Mouse (Mus musculus) frontal cortex, postnatal 10 days (tissue): ENCODE results near the gene Icam4.
"Not testable (repeated sequence)": the region's sequence is repeated elsewhere in the genome, so short reads cannot be mapped to it uniquely, and the experiment has no call there.

Experiments used
- DNase-seq, 2 experiments: peaks; one replicate each; pipeline ENCODE4 v3.0.0; 2022; ENCODE audit warnings: low spot score in 2 of 2, mixed read lengths in 1 of 2

Gene Icam4

GRCm38 (mm10) chr9:21034481-21035085 lies 5.4 kb downstream of the Icam4 start:
- no peak for DNase-seq

- no peak for DNase-seq
These were observed 6.4 kb downstream of the Icam4 start for GRCm38 (mm10) chr9:21035586-21035985.

GRCm38 (mm10) chr9:21036161-21036560 lies 7.0 kb downstream of the Icam4 start:
- no peak for DNase-seq

DNA sequence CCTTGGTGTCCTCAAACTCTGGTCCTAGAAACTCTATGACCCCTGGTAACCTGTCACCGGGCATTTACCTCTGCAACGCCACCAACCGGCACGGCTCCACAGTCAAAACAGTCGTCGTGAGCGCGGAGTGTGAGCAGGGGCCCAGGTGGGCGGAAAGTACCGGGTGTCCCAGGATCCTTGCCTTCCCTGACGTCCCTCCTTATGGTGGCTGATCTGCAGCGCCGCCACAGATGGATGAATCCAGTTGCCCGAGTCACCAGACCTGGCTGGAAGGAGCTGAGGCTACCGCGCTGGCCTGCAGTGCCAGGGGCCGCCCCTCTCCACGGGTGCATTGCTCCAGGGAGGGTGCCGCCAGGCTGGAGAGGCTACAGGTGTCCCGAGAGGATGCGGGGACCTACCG lies 7.5 kb downstream of the Icam4 start:
- DNase-seq = no peak

DNA sequence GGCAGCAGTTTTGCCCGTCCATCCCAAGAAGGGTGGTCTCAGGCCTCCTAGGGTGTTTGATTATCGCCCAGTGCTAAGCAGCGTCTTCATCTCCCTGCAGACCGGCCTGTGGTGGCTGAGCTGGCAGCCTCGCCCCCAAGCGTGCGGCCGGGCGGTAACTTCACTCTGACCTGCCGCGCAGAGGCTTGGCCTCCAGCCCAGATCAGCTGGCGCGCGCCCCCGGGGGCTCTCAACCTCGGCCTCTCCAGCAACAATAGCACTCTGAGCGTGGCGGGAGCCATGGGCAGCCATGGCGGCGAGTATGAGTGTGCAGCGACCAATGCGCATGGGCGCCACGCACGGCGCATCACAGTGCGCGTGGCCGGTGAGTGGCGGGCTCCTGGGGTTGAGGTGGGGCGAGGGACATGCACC lies 8.3 kb downstream of the Icam4 start:
- DNase-seq = peak in 1 of 2 experiments; percentile 44

GRCm38 (mm10) chr9:21039779-21040178 lies 10.6 kb downstream of the Icam4 start:
- no peak for DNase-seq

DNA sequence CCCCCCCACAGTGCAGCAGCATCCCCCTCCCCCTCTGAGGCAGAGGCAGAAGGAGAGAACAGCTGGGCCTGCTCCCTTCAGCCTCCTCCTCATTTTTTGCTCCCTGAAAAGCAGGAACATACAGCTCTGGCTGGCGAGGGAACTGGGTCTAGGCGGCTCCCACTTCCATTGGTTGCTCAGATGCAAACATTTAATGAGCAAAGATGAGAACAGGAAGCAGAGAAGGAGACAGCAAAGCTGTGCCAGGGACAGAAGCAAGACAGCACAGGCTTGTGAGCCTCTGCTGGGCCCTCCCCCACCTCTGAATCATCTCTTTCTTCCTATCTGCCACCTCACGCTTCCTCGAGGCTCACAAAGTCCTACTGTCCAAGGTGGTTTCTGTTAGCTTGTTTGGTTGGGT lies 12.1 kb downstream of the Icam4 start:
- peak; percentile 41 to 68 for DNase-seq

DNA sequence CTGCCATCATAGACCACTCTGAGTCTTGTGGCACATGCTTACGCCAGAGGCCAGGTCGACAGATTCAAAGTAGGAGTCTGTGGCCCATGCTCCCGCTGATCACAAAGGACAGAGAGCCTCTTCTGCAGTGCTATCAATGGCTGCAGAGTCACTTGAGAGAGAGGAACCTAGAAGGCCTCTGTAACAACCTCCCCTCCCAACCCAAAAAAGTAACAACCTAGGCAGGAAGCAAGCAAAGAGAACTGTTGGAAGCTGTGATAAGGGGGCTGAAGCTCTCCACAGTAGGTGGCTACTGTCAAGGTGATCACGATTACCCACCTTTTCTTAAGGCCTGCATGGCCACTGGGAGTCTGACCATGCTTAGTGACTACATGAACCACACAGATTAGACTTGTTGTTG lies 14.4 kb downstream of the Icam4 start:
- no peak for DNase-seq

DNA sequence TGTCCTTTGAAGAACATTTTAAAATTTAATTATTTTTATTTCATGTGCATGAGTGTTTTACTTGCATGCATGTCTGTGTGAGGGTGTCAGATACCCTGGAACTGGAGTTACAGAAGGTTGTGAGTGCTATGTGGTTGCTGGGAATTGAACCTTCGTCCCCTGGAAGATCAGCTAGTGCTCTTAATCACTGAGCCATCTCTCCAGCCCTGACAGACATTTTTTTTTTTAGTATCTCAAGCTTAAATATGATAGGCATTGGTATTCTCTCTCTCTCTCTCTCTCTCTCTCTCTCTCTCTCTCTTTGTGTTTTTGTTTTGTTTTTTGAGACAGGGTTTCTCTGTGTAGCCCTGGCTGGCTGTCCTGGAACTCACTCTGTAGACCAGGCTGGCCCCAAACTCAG lies 15.6 kb downstream of the Icam4 start:
- not testable (repeated sequence) for DNase-seq

DNA sequence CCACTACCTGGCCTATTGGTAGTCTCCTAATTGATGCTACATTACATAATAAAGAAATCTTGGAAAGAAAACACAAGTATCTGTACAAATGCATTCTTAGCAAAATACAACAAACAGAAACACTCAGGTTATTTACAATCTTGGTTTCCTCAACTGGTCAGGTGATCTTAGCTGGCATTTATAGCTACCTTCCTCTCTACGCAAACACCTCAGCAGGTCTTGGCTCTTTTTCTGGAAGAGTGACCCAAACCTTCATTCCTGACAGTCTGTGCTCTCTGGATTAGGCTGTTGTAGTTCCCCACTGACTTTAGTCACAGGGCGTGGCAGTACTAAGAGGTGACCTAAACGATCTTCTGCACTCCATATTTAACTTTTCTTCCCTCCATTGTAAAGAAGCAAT lies 16.1 kb downstream of the Icam4 start:
- no peak for DNase-seq

- no peak for DNase-seq
These were observed 22.4 kb downstream of the Icam4 start for GRCm38 (mm10) chr9:21051578-21051977.

- DNase-seq = peak in 1 of 2 experiments; percentile 67
These were observed 33.8 kb downstream of the Icam4 start for GRCm38 (mm10) chr9:21062928-21063327.

DNA sequence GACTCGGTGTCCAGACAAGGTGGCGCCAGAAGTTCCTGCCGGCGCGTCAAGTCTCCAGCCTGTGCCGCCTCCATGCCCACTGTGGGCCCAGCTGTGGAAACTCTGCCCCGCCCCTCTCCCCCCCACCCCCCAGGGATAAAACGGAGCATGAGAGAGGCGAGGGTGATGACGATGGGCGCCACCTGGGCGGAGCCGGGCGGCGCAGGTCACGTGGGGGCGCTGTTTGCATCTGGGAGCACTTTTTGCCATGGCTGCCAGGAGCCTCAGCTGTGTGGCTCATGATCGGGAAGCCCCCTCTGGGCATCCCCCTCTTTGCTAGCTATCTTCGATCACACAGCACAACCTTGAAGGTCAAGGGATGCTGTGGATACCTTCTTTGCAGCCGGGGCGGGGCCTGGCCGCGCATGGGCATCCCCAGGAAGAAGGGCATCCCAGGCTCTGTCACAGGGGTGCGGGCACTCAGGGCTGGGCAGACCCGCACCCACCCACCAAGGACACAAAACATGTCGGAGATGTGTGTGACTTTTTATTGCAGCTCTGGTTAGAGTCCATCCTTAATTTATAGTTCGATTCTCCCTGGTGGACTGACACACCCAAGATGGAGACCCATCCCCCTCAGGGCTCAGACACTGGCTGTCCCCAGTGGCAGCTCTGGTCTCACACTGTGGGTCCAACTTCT lies 38.0 kb downstream of the Icam4 start, which contains the start of gene Zglp1:
Gene Zglp1, minus strand, starts transcription at position 88 of the 679 bp plus-strand sequence.
- DNase-seq = no peak

GRCm38 (mm10) chr9:21072641-21073040 lies 43.5 kb downstream of the Icam4 start:
- no peak for DNase-seq

- DNase-seq = peak; percentile 83 to 90
These were observed 44.1 kb downstream of the Icam4 start, which contains the start of the genes Gm49373 and Fdx1l for GRCm38 (mm10) chr9:21073044-21073840. TSS of gene Gm49373 (minus strand) at chr9:21073096. TSS of gene Fdx1l (minus strand) at chr9:21073614.

DNA sequence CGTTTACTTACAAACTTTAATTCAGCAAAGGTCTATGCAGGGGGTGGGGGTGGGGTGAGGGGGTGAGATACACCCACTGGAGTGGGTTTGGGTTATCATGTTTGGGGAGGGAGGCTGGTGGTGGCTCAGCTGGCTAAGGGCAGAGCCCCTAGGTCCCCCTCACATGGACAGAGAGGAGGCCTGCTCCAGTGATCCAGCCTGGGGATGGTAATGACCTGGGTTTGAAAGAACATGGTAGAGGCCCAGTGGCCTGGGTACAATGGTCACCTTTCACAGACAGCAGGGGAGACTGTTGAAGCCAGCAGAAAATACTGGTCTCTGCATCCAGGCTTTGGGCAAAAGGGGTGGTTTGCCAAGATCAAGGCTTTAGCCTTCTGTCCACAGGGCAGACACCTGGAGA lies 45.0 kb downstream of the Icam4 start:
- no peak for DNase-seq

GRCm38 (mm10) chr9:21075625-21076024 lies 46.5 kb downstream of the Icam4 start:
- no peak for DNase-seq
